Mouse (Mus musculus) forebrain, embryonic 13.5 days (tissue): ENCODE measurements at regions not wholly inside any gene's neighbourhood (a gene's known extent, or its start where the extent isn't known, plus 50 kb on each side); places are given as distances from the start of the nearest gene placed in this dataset. TPM values are rescaled to one million over a fixed set of nuclear protein-coding genes. Genes with fewer than 3 reads are reported as not detected.

Experiments used
- ATAC-seq: fragments of 200-750 bp; cut with Nextera tagmentation; 2 replicates; pipeline ENCODE4 v1.8.0; 2017
- H3K27ac ChIP-seq: fragments of 300-500 bp; sonication (generic); 2 replicates; pipeline ENCODE4 v1.5.1; 2015; ENCODE audit warnings: inconsistent platforms, mild to moderate bottlenecking, moderate library complexity
- H3K27me3 ChIP-seq: fragments of 300-500 bp; sonication (generic); 2 replicates; pipeline ENCODE4 v1.6.1; 2015; ENCODE audit warnings: mild to moderate bottlenecking, inconsistent platforms
- H3K36me3 ChIP-seq: fragments of 300-500 bp; sonication (generic); 2 replicates; pipeline ENCODE4 v1.6.1; 2015; ENCODE audit warnings: mild to moderate bottlenecking, inconsistent platforms; ENCODE audit not compliant: poor library complexity, severe bottlenecking
- H3K4me1 ChIP-seq: fragments of 300-500 bp; sonication (generic); 2 replicates; pipeline ENCODE4 v1.6.1; 2015; ENCODE audit warnings: inconsistent platforms
- H3K4me2 ChIP-seq: fragments of 300-500 bp; sonication (generic); 2 replicates; pipeline ENCODE4 v1.6.1; 2015; ENCODE audit warnings: inconsistent platforms, mild to moderate bottlenecking, moderate library complexity
- H3K4me3 ChIP-seq: fragments of 300-500 bp; sonication (generic); 2 replicates; pipeline ENCODE4 v1.5.1; 2015; ENCODE audit warnings: mild to moderate bottlenecking, inconsistent platforms
- H3K9ac ChIP-seq: fragments of 300-500 bp; sonication (generic); 2 replicates; pipeline ENCODE4 v1.6.1; 2015; ENCODE audit warnings: mild to moderate bottlenecking, inconsistent platforms
- H3K9me3 ChIP-seq: fragments of 300-500 bp; sonication (generic); replicated peaks from 2 replicates; pipeline ENCODE4 v1.6.1; 2016; ENCODE audit warnings: inconsistent platforms
- WGBS: fragments of 180-500 bp; shearing (Covaris S2); methylation state at CpG from one replicate; pipeline ENCODE4 v1.1.7; 2015; 5-methylcytosine and 5-hydroxymethylcytosine counted together
- microRNA-seq: library from miRNA; unstranded; fragments of <30 nt; microRNA quantifications from one replicate; pipeline ENCODE4, GENCODE M21; 2016

GRCm38 (mm10) chr4:103536534-103537265 is 82.5 kb upstream of the Dab1 start:
- Histone ChIP-seq H3K36me3 (no peaks in the 10 kb centered on the region), H3K27me3 (no peaks in the 10 kb centered on the region), H3K4me2 (no peak overlapping the region), H3K9ac (no peak overlapping the region), H3K4me3 (no peak overlapping the region), H3K9me3 (no peaks in the 10 kb centered on the region), H3K4me1 (peaks cover 11% of the 10 kb centered on the region), H3K27ac (peak overlapping the region; percentile 57)
- ATAC-seq = peak; percentile 76
- 12% methylated on average over 6 of the region's 6 CpGs for WGBS

DNA sequence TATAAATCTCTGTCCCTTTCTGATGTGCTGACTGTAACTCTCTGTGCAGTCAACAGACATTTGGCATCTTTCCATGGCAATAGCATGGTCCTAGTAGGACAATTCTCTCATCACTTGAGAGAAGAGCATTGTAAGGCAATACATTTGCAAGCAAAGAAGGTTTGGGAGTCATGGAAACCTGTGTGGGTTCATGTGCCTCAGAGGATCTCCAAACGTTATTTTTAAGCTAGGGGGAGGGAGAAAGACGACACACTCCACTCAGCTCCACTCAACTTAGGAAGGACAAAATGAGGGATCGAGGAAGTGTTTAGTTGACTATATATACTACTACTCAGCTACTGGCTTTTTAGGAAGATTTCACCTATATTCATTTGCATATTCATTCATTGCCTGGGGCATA is 78.2 kb upstream of the Dab1 start:
- WGBS = 69% methylated on average over 3 of the region's 3 CpGs

DNA sequence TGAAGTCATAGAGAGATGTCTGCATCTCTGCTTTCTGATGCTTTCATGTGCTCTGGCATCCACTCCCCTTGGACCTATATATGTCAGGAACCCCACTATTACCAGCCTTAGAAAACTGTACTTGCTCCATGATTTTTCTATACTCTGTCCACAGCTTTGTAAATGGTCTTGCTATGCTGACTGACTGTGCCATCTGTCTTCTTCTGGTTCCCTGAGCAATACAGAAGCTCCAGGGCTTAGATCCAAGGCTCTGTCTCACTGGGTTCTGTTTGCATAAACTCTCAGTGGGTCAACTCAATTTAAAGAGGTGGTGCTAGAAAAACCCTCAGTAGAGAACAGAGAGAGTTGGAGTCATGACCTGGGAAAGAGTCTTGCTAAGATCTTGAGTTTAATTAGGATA is 71.9 kb upstream of the Dab1 start:
- ATAC-seq = no peak
- Histone ChIP-seq H3K36me3 (no peaks in the 10 kb centered on the region), H3K9me3 (no peaks in the 10 kb centered on the region)

More for the DNA sequence above, 78.2 kb upstream of the Dab1 start:
- Histone ChIP-seq H3K27me3 (no peaks in the 10 kb centered on the region), H3K27ac (no peak overlapping the region), H3K36me3 (no peaks in the 10 kb centered on the region), H3K4me2 (no peak overlapping the region), H3K9ac (no peak overlapping the region), H3K4me1 (peaks cover 11% of the 10 kb centered on the region), H3K4me3 (no peak overlapping the region), H3K9me3 (no peaks in the 10 kb centered on the region)
- ATAC-seq = no peak

GRCm38 (mm10) chr4:103552476-103552875 is 66.7 kb upstream of the Dab1 start:
- no peak overlapping the region for H3K4me2 ChIP-seq
- peaks cover 22% of the 10 kb centered on the region for H3K4me1 ChIP-seq
- WGBS = 75% methylated on average over 3 of the region's 3 CpGs
- ATAC-seq = no peak
- no peaks in the 10 kb centered on the region for H3K36me3 ChIP-seq
- no peak overlapping the region for H3K4me3 ChIP-seq
- H3K9ac ChIP-seq = no peak overlapping the region
- no peak overlapping the region for H3K27ac ChIP-seq
- H3K27me3 ChIP-seq = no peaks in the 10 kb centered on the region
- H3K9me3 ChIP-seq = no peaks in the 10 kb centered on the region

More for the DNA sequence above, 71.9 kb upstream of the Dab1 start:
- Histone ChIP-seq H3K4me3 (no peak overlapping the region), H3K27me3 (no peaks in the 10 kb centered on the region), H3K4me1 (no peaks in the 10 kb centered on the region), H3K9ac (no peak overlapping the region), H3K4me2 (no peak overlapping the region), H3K27ac (no peak overlapping the region)

DNA sequence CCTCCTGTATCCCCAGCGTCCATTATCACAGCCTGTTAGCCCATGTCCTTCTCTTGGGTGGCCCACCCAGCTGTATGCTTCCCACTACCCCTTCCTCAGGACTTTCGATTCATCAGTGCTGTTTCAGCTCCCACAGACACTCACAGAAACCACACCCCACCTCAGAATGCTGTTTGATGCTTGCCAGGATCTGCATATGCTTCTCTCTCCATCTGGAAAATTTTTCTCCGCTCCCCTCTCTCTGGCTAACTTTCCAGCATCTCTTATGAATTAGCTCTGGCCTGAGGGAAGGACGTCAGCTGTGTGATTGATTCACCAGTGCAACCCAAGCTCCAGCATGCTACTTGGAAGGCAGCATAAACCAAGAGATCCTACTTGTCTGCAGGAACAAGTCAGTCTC is 66.0 kb upstream of the Dab1 start:
- no peak for ATAC-seq
- H3K27me3 ChIP-seq = no peaks in the 10 kb centered on the region
- no peak overlapping the region for H3K27ac ChIP-seq
- H3K4me3 ChIP-seq = no peak overlapping the region
- no peak overlapping the region for H3K4me2 ChIP-seq
- no peak overlapping the region for H3K9ac ChIP-seq
- no peaks in the 10 kb centered on the region for H3K9me3 ChIP-seq
- 64% methylated on average over 4 of the region's 4 CpGs for WGBS
- no peaks in the 10 kb centered on the region for H3K36me3 ChIP-seq
- H3K4me1 ChIP-seq = peaks cover 22% of the 10 kb centered on the region

DNA sequence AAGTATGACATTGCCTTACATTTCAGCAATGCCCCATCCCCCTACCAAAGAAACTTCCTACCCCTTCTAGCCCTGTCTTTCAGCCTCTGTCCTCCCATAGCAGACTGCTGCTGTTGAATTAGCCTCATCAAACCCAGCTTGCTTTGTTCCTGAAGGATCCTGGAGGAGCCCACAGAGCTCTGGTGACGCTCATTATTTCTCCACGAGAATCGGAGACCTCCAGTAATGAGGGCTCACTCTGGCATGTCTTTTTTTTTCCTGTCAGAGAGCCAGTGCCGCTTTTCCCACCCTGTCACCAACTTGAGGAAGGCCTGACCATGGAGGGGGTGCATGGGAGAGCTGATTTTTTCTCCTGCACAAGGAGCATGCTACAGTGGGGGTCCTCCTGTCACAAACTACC is 64.6 kb upstream of the Dab1 start:
- Histone ChIP-seq H3K36me3 (no peaks in the 10 kb centered on the region), H3K27ac (no peak overlapping the region), H3K27me3 (no peaks in the 10 kb centered on the region), H3K9ac (no peak overlapping the region), H3K4me1 (peaks cover 22% of the 10 kb centered on the region), H3K4me3 (no peak overlapping the region), H3K9me3 (no peaks in the 10 kb centered on the region), H3K4me2 (no peak overlapping the region)
- WGBS = 19% methylated on average over 4 of the region's 4 CpGs
- ATAC-seq = peak; percentile 24; the same call in 1 of the 2 replicates

Small RNA genes lying in the stretch of these regions (microRNA-seq; reads per million reads assigned to microRNA genes)
- gene Gm23064 = not detected
